Mouse (Mus musculus) brown adipose tissue, adult 24 weeks (tissue): Measurements from ENCODE around the gene Vmn2r86. TPM values are rescaled to one million over a fixed set of nuclear protein-coding genes. Genes with fewer than 3 reads are reported as not detected.
"Not testable (repeated sequence)": the region's sequence is repeated elsewhere in the genome, so short reads cannot be mapped to it uniquely, and the experiment has no call there.

Experiments
- H3K27ac ChIP-seq: fragments of 200-500 bp; replicated peaks from 2 replicates; pipeline ENCODE4 v1.5.1; 2012; ENCODE audit warnings: low read depth, mild to moderate bottlenecking, low read length
- H3K4me1 ChIP-seq: fragments of 200-500 bp; 2 replicates; pipeline ENCODE4 v1.6.1; 2012; ENCODE audit warnings: low read length, mixed read lengths; ENCODE audit not compliant: control insufficient read depth, insufficient read depth, insufficient read length
- H3K4me3 ChIP-seq: fragments of 200-500 bp; 2 replicates; pipeline ENCODE4 v1.5.1; 2012; ENCODE audit warnings: low read depth, mild to moderate bottlenecking, low read length, moderate library complexity; ENCODE audit not compliant: insufficient read depth
- polyA plus RNA-seq: library from polyadenylated mRNA; stranded (reverse); fragments of >200 nt; gene quantifications from 2 replicates; pipeline ENCODE4 v1.2.4, GENCODE M21; 2012; ENCODE audit not compliant: missing spikeins, insufficient read depth, insufficient read length

Gene Vmn2r86
- not detected in 2 replicates for polyA plus RNA-seq

DNA sequence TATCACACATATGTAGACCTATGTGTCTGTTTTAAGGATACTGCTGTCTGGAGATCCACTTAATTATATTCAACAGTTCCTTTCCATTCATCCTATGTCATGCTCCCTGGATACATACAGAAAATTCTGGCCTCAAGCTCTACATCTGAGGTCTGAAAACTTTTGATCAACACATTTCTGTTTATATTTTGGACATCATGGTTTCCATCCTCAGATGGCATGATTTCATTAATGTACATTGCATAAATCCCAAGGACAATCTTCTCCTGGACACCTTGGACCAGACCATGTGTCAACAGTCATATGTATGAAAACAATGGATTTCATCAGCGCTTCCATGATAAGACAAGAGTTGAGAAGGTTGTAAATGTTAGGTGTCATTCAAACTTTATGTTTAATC lies at the start of gene Vmn2r86:
Gene Vmn2r86, minus strand, starts transcription at position 101 of the 400 bp plus-strand sequence.
- H3K4me1 ChIP-seq, H3K27ac ChIP-seq, H3K4me3 ChIP-seq: not testable (repeated sequence)

GRCm38 (mm10) chr10:130497296-130497695 lies 41.4 kb upstream of the Vmn2r86 start, which contains the start of gene Vmn2r87:
TSS of gene Vmn2r87 (minus strand) at chr10:130497396.
- Histone ChIP-seq H3K4me3 (no peak within 1 kb of the TSS), H3K27ac (no peak within 1 kb of the TSS), H3K4me1 (no peaks in the 10 kb centered on the region)

DNA sequence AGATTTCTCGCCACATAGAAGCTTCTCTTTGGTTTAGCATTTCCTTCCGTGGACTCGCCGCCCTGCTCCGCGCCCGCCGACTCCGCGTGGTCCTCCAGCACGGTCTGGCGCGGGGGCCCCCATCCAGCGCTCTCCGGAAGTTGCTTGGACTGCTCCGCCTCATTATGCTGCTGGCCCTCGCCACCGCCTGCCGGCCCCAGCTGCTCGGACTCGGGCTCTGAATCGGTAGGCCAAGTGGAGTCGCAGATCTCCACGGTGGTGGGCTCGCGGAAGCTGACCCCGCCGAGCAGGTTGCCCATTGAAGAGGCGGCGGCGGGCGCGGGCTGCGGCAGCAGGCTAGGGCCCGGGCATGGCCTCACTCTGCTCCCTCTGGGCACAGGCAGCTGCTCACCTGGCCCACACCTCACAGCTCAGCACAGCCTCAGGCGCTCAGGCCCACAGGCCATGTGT lies 14.5 kb upstream of the Vmn2r86 start:
- Histone ChIP-seq H3K4me1 (no peaks in the 10 kb centered on the region; the same call in 1 of the 2 replicates), H3K27ac (no peak overlapping the region), H3K4me3 (no peak overlapping the region; the same call in 1 of the 2 replicates)

- no peaks in the 10 kb centered on the region for H3K4me1 ChIP-seq
- H3K4me3 ChIP-seq, result no peak overlapping the region
- H3K27ac ChIP-seq, result no peak overlapping the region
Observed at GRCm38 (mm10) chr10:130444776-130445175, 11.1 kb downstream of the Vmn2r86 start.

DNA sequence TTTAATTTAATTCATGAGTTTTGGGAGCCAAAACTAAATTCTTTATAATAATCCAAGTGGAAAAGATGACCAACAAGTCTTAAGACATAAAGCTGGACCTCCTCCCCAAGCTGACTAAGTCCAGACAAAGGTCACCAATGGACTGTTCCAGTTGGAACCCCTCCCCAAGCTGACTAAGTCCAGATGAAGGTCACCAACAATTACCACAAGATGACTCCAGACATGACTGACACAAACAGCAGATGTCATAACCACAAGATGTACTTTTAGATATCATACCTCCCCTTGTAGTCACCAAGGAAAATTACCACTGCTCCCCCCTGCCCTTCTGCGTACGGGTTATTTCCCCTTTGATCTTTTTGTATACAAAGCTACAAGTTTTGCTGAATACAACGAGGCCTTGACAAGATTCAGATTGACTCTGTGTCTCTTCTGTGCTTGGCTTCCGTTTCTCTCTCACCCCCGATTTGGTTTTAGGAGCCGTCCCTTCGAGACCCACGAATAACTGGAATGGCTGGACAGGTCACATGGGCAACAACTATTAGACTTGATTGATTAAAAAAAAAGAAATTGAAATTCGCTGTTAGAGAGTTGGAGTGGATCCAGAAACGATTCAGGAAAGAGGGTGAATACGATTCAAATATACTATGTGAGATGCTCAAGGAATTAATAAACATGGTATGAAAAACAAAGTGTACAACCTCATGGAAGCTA lies 21.5 kb downstream of the Vmn2r86 start:
- not testable (repeated sequence) for H3K27ac ChIP-seq, H3K4me3 ChIP-seq, H3K4me1 ChIP-seq

DNA sequence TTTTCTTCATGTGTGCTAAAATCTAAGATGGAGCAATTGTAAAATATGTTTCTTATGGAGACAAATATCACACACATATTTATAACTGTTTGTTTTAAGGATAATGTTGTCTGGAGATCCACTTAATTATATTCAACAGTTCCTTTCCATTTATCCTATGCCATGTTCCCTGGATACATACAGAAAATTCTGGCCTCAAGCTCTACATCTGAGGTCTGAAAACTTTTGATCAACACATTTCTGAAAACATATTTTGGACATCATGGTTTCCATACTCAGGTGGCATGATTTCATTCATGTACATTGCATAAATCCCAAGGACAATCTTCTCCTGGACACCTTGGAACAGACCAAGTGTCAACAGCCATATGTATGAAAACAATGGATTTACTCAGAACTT lies 26.2 kb downstream of the Vmn2r86 start, which contains the start of gene Vmn2r85:
Gene Vmn2r85, minus strand, starts transcription at position 101 of the 400 bp plus-strand sequence.
- H3K4me1 ChIP-seq, H3K4me3 ChIP-seq, H3K27ac ChIP-seq: not testable (repeated sequence)

GRCm38 (mm10) chr10:130422368-130422767 lies 33.5 kb downstream of the Vmn2r86 start:
- H3K4me1 ChIP-seq, H3K27ac ChIP-seq, H3K4me3 ChIP-seq: not testable (repeated sequence)

- H3K4me3 ChIP-seq, result no peak overlapping the region
- no peak overlapping the region for H3K27ac ChIP-seq
Observed at GRCm38 (mm10) chr10:130420401-130420800, 35.4 kb downstream of the Vmn2r86 start.

DNA sequence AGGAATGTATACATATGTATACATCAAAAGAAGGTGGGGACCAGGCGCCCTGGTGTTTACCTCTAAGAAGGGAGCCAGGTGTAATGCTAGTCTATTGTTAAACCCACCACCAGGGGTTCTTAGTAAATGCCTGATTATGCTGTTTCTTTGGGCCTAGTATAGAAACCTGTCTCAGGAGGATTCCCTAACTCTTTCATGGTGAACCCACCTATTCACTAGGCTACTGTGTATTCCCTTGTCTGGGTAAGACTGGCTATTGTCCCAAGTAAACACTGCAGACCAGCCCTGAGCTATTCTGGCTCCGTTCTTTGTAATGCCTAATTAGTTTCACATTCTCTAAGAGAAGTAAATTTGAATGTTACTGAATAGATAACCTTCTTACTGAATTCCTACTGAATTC lies 35.9 kb downstream of the Vmn2r86 start:
- not testable (repeated sequence) for H3K4me3 ChIP-seq, H3K4me1 ChIP-seq, H3K27ac ChIP-seq

More at GRCm38 (mm10) chr10:130420401-130420800, 35.4 kb downstream of the Vmn2r86 start:
- no peaks in the 10 kb centered on the region for H3K4me1 ChIP-seq

DNA sequence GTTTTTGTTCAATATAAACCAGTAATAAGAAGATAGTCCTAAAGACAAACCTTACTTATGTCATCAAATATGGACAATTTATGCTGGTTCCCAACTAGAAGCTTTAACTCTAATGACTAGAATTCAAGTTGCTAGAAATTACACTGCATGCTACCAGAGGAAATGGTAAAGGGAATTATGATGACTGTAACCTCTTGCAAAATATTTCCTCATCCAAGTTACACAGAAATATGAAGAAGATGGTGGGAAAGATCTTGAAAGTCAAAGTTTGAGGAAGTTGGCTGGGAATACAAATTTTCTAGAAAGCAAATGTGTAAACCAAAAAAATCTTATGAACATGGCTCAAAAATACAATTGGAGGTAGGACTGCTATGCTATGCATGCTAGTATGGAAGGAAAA lies 39.5 kb downstream of the Vmn2r86 start:
- H3K4me3 ChIP-seq, H3K4me1 ChIP-seq, H3K27ac ChIP-seq: not testable (repeated sequence)

GRCm38 (mm10) chr10:130412167-130412698 lies 43.6 kb downstream of the Vmn2r86 start:
- not testable (repeated sequence) for H3K4me1 ChIP-seq, H3K4me3 ChIP-seq, H3K27ac ChIP-seq

DNA sequence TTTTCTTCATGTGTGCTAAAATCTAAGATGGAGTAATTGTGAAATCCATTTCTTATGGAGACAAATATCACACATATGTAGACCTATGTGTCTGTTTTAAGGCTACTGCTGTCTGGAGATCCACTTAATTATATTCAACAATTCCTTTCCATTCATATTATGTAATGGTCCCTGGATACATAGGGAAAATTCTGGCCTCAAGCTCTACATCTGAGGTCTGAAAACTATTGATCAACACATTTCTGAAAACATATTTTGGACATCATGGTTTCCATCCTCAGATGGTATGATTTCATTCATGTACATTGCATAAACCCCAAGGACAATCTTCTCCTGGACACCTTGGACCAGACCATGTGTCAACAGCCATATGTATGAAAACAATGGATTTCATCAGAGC lies 61.6 kb downstream of the Vmn2r86 start, which contains the start of gene Vmn2r84:
Gene Vmn2r84, minus strand, starts transcription at position 101 of the 400 bp plus-strand sequence.
- no peaks in the 10 kb centered on the region for H3K4me1 ChIP-seq
- H3K4me3 ChIP-seq, result no peak within 1 kb of the TSS
- no peak within 1 kb of the TSS for H3K27ac ChIP-seq

Other genes starting within 250 kb of the Vmn2r86 start
- gene Olfr827, start 241.6 kb downstream of the Vmn2r86 start, polyA plus RNA-seq, result not detected in 2 replicates
- gene Neurod4, start 175.8 kb downstream of the Vmn2r86 start, polyA plus RNA-seq, result not detected in 2 replicates
- not detected in 2 replicates for gene Tespa1, start 133.2 kb downstream of the Vmn2r86 start, polyA plus RNA-seq
- gene Vmn2r84, start 61.7 kb downstream of the Vmn2r86 start, polyA plus RNA-seq, result not detected in 2 replicates
- not detected in 2 replicates for gene Vmn2r85, start 26.3 kb downstream of the Vmn2r86 start, polyA plus RNA-seq
- not detected in 2 replicates for gene Vmn2r87, start 41.3 kb upstream of the Vmn2r86 start, polyA plus RNA-seq